Mouse (Mus musculus) lung, postnatal 10 days (tissue): ENCODE data around the gene Slc5a2.

Experiments
- DNase-seq: peaks from one replicate; pipeline ENCODE4 v3.0.0; 2021

Gene Slc5a2

DNA sequence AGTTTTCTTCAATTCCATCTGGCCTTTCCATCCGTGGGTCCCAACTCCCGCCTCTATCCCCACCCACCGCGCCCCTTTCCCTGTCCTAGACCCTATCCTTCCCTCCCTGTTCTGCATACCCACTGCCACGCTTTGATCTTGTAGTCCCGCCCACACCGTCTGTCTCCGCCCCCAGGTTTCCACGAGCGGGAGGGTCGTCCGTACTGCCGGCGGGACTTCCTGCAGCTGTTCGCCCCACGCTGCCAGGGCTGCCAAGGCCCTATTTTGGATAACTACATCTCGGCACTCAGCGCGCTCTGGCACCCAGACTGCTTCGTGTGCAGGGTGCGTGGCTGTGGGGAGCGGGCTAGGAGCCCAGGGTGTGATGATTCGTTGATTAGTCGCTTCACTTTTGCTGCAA lies 12.8 kb upstream of the Slc5a2 start:
- DNase-seq: peak; percentile 68

DNA sequence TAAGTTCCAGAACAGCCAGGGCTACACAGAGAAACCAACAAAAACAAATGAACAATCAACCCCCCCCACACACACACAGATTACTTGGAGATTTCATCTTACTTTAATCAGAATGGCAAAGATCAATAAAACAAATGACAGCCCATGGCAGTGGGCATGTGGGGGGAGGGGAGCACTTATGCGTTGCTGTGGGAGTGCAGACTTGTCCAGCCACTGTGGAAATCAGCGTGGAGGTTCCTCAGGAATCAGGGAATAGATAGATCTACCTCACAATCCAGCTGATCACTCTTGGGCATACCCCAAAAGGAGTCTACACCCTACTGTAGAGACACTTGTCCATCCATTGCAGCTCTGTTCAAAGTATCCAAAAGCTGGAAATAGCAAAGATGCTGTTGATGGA lies 10.5 kb upstream of the Slc5a2 start:
- DNase-seq: no peak

DNA sequence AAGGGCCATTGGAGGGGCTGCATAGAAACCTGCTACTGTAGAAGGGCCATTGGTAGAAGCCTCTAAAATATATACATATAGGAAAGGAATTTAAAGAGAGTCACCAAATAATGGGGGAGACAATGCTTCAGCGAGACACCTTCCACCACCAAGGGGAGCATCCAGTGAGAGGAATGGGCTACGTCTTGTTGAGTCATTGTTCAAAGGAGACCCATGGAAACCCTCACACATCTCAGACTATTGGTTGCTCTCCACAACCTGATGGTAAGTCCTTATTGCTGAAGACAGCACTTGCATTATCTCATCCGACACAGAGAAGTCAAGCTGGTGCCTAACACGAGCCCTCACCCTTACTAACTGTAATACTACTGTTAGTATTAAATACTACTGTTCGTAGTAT lies 9.7 kb upstream of the Slc5a2 start:
- DNase-seq: no peak

DNA sequence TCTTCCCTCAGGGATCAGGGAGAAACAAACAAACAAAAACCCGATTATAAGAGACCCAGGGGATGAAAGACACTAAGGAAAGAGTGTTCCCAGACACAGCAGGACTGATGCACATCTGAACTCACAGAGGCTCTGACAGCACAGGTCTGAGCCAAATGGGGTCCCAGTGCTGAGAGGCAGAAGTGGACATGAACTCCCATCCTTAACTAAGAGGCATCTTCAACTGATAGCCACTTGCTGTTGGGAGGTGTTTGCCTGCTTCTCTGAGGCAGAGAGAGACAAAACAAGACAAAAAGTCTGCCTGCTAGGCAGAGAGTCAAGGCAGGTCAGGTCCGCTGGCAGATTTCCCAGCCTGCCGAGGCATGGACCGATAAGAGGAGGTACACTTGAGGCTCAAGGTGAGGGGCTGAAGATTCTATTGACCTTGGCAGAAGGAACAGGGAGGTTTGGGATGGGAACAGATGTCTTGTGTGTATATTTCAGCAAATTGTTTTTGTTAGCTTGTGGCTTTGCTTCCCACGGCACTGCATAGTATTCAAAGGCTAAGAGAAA lies 8.6 kb upstream of the Slc5a2 start:
- DNase-seq: peak; percentile 51

DNA sequence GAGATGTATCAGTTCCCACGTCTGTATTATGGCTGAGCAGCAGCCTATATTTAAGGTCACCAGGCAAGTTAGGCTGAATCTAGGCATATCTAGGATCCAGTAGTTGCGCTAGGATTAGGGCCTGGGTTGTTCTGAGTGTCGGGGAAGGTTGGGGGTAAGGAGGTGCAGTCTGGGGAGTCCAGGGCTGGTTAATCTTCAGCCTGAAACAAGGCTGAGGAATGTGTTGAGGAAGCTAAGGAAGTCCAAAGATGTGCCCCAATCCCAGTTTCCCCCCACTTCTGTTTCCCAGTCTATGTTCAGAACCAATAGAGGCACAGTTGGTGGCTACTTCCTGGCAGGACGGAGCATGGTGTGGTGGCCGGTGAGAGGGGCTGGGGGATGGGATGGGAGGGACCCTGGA lies 599 bp downstream of the Slc5a2 start:
- DNase-seq: no peak

DNA sequence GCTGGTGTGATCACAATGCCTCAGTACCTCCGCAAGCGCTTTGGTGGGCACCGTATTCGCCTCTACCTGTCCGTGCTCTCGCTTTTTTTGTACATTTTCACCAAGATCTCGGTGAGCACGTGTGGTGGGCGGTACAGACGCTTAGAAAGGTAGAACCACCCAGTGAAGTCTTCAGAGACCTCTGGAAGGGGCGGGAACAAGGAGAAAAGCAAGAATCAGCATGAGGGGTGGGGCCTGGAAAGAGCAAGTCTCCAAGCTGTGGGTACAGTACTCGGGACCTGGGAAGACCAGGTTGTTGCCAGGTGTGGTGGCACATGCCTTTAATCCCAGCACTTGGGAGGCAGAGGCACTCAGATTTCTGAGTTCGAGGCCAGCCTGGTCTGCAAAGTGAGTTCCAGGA lies 1.9 kb downstream of the Slc5a2 start:
- DNase-seq: no peak

DNA sequence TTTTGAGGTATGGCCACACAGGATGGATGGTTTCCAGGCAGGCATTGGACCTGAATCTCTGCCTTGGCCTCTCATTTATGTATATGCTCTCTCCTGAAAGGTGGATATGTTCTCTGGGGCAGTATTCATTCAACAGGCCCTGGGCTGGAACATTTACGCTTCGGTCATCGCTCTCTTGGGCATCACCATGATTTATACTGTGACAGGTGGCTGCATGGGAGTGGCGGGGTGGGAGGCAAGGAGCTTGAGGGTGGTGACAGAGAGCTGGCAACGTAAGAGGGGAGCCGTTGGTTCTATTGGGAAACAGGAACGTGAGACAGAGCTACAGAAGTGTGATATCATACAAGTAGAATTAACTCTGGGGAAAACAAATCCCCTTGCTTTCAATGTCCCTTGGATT lies 2.4 kb downstream of the Slc5a2 start:
- DNase-seq: no peak

DNA sequence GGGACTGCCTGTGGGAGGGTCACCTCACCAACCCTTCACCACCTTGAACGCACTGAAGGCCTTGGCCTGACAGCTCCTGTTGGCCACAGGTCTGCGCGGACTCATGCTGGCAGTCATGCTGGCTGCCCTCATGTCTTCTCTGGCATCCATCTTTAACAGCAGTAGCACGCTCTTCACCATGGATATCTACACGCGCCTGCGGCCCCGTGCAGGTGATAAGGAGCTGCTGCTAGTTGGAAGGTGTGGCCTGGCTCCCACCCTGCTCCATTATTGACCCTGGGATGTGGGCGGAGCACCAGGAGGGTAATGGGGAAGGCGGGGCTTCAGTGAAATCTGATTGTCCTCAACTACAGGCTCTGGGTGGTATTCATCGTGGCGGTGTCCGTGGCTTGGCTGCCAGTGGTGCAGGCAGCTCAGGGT lies 5.0 kb downstream of the Slc5a2 start:
- DNase-seq: no peak

DNA sequence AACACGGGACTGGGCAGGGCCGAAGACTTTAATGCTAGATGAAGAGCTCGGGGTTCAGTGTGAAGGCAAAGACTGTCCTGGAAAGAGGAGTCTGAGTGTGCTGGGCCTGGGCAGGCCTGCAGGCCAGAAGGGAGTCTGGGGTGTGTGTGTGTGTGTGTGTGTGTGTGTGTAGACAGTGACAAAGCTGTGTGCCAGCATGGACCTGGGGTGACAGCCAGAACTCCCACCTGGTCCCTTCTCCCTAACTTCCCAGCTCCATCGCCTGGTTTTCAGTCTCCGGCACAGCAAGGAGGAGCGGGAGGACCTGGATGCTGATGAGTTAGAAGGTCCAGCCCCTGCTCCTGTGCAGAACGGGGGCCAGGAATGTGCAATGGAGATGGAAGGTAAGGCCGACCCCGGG lies 6.0 kb downstream of the Slc5a2 start:
- DNase-seq: no peak

DNA sequence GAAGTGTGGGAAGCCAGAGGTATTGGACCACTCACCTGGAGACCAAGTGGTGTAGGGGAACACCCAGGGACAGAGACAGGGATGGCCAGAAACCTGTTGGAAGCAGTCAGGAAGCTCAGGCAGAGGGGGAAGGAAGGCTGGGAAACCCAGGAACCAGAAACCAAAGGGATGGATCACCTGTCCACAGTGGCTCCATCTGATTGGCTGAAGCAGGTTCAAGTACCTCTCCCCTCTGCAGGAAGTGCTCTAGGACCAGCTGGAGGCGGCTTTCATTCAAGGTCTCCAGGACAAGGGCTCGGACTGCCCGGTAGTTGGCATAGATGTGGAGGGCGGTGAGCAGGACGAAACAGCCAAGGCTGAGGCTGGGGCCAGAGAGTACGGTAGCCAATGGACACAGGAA lies 10.6 kb downstream of the Slc5a2 start:
- no peak for DNase-seq

DNA sequence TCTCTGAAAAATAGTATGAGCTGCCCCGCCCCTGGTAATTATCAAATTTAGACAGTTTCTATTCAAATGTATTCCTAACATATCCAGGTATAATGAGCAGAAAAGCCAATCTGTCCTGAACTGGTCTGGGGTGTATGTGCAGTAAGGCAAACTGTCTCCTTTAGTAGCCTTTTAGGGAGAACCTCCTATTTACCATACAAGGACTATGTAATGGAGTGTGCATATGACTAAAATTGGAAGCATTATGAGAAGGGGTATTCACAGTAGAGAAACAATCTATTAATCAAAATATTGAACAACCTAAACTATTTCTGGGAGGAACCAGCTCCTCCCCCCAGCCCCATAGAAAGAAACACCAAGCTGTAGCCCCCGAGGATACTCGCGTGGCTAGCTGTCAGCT lies 14.3 kb downstream of the Slc5a2 start:
- DNase-seq: no peak

DNA sequence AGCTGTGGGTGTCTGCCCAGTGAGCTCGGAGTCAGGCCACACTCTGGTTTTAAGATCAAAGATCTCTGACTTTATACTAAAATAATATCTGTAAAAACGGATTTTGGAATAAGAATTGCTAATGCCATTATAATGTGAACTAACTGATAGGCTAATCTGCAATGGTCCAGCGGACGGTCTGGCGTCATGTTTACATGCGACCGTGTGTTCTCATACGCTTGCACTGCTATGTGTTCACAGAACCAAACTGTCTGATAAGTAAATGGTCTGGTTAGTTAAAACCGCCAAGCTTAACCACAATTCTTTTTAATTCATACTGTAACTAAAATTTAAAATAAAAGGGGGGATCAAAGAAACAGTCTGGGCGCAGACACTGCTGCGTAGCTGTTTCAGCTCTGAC lies 16.3 kb downstream of the Slc5a2 start:
- DNase-seq: no peak

DNA sequence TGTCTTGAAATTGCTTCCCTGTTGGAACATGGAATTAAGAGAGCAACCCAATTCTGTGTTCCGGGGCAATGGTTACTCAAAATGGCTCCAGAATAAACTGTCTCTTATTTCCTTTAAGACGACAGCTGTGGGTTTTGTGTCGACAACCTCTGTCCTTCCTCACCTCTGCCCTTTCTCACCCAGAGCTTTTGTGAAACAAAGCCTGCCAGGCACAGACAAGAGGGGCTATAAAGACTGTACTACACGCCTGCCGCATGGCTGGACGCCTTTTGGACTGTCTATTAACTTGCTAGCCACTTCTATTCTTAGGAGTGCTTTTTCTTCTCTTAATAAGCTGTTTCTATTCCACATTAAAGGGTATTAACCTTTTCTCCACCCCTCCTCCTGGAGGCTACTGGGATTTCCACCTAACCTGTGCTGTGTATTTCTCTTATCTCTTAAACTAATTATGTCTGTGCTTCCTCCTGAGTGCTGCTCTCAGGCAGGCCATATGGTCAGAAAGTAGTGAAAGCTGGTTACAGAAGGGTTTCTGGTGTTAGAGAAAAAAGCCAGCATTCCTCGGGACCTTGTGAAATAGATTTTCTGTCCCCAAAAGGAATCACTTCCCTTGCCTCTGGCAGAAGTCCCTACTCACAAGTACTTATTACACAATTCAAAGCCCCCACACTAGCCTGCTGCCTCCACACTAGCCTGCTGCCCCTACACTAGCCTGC lies 17.2 kb downstream of the Slc5a2 start:
- peak; percentile 48 for DNase-seq

DNA sequence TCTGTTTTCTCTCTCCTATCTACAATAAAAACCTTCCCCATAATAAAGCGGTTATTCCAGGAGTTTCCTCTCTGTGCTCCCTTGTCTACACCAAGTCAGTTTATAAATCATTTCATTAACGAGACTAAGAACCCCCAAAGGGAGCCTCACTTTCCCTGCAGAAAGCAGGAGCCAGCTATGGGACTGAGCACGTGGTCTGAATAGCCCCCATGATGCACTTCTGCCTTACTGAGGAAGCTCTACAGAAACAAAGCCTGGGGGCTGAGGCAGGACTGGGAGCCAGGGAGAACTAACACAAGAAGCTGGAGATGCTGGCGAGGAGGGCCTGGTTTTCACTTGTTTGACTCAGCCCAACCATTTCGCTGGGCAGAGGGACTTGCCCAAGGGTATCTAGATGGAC lies 18.6 kb downstream of the Slc5a2 start:
- no peak for DNase-seq

DNA sequence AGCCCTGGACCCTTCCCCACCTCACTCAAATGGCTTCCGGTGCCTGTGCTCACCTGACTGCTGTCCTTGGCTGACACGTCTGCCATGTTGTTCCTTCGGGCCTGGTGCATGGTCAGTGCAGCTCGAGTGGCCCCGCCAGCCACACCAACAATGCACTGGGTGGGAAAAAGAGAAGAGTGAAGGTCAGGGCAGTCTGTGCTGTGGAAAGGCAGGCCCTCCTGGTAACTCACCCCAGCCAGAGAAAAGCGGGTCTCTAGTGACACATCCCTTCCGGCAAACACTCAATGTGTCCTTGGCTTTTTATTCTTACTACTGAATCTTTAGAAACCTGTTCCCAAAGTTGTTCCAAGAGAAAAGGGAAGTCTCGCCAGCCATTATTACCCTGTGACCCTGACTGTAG lies 19.6 kb downstream of the Slc5a2 start:
- no peak for DNase-seq

DNA sequence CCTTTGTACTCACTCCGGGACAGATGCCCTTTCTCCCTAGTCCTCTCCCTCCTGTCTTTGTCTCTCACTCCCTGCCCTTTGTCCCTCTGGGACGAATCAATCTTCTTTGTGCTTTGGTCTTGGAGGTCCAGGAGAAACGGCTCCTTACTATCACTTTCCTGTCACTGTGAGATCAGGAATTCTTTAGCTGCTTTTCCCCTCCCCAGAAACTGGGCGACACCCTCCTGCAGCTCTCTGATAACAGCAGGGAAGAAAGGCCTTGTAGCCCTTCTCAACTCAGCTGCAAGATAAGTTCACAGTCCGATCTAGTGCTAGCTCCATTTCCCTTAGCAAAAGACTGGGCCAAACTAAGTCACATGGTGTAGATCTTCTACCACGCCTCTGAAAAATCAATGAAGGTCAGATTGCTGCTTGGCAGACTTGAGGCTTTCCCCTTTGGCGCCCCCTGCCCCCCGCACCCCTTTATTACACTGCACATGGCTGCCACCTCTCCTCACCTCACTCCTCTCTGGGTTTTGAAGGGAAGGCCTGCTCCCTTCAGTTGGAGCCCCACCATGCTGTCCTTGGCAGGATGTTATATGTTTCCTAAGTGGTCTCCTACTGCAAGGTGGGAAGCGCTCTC lies 23.6 kb downstream of the Slc5a2 start:
- no peak for DNase-seq

DNA sequence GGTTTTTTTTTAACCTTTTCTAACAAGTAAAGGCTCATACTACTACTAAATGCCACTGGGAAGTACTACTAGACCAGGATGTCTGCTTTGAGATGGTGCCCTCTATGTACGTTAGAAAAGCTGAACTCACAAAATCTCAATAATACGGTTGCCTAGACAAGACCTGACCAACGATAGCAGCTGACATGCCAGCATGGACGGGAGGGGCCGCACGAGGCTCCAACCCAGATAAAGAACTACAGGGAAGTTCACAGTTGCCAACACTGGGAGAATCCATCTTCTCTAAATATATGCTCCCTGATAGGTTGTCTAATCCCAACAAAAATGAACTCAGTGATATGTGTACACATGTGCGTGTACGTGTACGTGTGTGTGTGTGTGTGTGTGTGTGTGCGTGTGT lies 29.3 kb downstream of the Slc5a2 start:
- DNase-seq: no peak

DNA sequence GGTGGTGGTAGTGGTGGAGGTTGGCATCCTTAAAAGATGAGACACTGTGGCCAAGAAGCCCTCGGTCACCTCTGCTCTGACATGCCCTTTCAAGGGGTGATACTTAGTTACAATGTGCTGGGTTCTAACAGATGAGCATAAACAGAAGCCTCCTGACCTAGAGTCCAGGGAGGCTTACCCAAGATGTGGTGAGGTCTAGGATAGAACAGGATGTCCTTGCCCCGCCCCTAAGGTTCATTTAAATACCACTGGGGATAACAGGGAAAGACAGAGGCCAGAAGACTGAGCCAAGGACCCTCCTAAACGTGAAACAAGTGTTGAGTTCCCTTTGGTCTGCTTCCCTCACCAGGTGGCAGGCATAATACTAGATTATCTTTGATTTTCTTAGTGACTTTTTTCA lies 31.1 kb downstream of the Slc5a2 start:
- DNase-seq: no peak

DNA sequence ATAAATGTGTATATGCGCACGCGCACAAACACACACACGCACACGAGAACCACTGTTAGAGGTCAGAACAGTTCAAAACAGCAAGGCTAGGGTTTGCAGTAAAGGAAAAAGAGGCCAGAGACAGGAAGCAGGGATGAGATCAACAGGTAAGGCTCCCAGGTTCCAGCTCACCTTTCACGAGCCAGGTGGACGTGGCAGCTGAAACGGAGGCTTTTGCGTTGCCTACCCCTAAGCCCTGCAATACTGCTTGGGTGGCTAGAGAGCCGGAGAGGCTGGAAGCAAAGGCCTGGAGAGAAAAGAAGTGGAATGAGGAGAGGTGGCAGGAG lies 31.8 kb downstream of the Slc5a2 start:
- DNase-seq: no peak

DNA sequence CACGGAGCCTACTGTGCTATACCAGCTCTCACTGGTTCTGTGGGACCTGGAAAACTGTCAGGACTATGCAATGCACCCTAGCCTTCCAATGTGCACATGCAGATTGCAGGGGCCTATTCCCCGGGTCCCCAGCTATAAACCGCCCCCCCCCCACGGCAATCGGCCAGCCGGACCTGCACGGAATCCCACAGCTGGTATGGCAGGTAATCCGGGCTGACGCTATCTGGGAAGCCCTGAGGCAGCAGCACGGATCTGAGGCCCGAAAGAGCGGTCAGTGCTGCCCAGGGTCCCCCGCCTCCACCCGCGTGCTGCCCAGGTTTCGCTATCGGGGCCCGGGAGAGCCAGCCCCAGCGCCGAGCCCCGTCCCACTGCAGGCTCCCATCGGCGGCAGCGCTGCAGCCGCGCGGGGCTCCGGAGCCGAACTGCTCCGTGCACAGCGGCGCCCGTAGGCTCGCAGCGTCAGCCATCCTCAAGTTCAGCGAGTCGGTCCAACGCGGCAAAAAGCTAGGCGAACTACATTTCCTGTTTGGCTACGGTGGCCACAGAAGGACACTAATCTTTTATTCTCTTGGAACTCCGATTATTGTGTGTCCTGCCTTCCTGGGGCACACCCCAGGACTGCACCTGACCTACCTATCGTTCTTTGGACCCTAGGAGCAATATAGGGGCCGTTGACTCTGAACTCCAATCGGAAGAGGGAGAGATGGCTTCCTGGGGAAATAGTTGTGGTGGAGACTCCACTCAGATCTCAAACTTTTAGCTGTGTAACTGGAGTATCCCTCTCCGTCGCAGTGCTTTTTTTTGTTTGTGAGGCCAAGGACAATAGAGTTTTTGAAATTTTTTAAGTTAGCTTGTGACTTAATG lies 32.4 kb downstream of the Slc5a2 start, which contains the start of gene BC017158:
TSS of gene BC017158 (minus strand) at position 554 of the 864 bp plus-strand sequence.
- DNase-seq: peak; percentile 82

DNA sequence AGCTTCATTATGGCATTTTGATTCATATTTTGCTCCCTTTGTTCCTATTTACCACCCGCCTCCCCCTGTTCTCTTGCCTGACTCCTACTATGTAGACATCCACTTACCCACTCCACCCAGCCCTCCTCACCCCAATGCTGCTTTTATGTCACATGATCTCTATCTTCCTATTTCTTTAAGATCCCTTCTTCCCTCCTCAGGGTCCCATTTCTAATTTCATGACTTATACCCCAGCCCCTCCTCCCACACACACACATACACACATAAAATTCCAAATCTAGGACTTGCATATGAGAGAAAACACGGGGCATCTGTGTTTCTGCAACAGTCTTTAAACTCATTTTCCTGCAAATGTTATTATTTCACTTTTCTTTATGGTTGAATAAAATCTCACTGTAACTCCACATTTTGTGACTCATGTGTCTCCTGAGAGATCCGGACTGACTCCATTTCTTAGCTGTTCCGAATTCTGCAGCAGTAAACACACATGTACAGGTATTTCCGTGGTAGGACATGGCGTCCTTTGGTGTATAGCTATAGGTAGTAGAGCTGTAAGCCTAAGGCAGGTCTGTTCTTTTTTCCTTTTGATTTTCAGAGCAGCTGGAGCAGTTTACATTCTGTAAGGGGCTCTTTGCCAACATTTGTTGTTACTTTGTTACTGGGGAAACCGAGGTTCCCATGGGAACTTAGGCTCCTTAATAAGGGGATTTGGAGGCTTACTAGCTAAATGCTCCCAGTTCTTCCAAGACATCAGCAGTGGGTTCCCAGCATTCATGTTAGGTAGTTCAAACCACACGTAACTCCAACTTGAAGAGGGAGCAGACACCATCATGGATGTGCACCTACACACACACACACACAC lies 33.3 kb downstream of the Slc5a2 start:
- peak; percentile 67 for DNase-seq

DNA sequence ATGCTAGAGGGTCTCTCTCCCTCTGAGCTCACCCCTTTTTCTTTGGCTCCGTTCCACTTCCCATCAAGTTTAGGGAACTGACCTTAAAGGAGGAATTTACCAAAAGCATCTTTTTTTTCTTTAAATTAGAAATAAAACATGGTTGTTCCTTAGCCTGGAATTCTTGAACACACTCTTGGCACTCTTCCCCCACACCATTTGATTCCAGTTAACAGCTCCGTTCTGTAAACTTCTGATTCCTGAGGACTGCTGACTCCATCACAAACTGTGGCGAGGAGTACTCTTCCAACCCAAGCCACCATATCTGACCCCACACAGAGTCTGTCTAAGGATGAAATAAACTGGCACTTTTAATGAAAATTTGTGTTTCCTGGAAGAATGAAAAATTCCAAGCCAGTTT lies 35.5 kb downstream of the Slc5a2 start:
- DNase-seq: peak; percentile 65

DNA sequence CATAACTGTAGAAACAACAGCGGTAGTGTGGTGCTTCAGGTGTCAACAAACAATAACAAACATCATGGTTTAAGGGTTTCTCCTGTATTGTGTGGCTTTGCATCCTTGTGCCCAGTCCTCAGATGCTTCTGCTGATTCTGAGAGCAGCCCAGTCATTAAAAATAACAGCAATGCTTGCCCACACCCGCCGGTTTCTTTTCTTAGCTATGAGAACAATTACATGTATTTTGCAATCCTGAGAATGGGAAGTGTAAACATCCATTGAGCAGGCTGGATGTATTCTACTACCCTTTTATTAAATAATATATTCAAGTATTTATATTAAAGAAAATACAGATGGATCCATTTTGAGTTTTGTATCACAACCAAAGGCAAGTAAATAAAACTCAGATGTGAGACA lies 36.7 kb downstream of the Slc5a2 start:
- DNase-seq: no peak
